Mouse (Mus musculus) neural tube, embryonic 14.5 days (tissue): ENCODE results near the gene Ddi2. TPM values are rescaled to one million over a fixed set of nuclear protein-coding genes. Genes with fewer than 3 reads are reported as not detected.

ENCODE experiments used
- ATAC-seq: fragments of 200-750 bp; cut with Nextera tagmentation; 2 replicates; pipeline ENCODE4 v1.8.0; 2017; ENCODE audit warnings: low read depth, mild to moderate bottlenecking, moderate TSS enrichment, moderate library complexity
- H3K27ac ChIP-seq: fragments of 300-500 bp; sonication (generic); 2 replicates; pipeline ENCODE4 v1.5.1; 2014; ENCODE audit warnings: low read depth, mild to moderate bottlenecking, control low read depth, low read length, moderate library complexity, mixed read lengths
- H3K27me3 ChIP-seq: fragments of 300-500 bp; sonication (generic); 2 replicates; pipeline ENCODE4 v1.6.1; 2014; ENCODE audit warnings: low read length; ENCODE audit not compliant: control insufficient read depth, insufficient read depth
- H3K36me3 ChIP-seq: fragments of 300-500 bp; sonication (generic); 2 replicates; pipeline ENCODE4 v1.6.1; 2014; ENCODE audit warnings: low read length, mixed read lengths; ENCODE audit not compliant: control insufficient read depth, insufficient read depth
- H3K4me1 ChIP-seq: fragments of 300-500 bp; sonication (generic); 2 replicates; pipeline ENCODE4 v1.6.1; 2014; ENCODE audit warnings: low read length; ENCODE audit not compliant: control insufficient read depth, insufficient read depth
- H3K4me2 ChIP-seq: fragments of 300-500 bp; sonication (generic); 2 replicates; pipeline ENCODE4 v1.6.1; 2014; ENCODE audit warnings: mild to moderate bottlenecking, low read depth, low read length, control low read depth
- H3K4me3 ChIP-seq: fragments of 300-500 bp; sonication (generic); 2 replicates; pipeline ENCODE4 v1.5.1; 2014; ENCODE audit warnings: low read depth, low read length, control low read depth, mixed read lengths
- H3K9ac ChIP-seq: fragments of 300-500 bp; sonication (generic); replicated peaks from 2 replicates; pipeline ENCODE4 v1.6.1; 2014; ENCODE audit warnings: low read depth, mild to moderate bottlenecking, control low read depth, low read length, mixed read lengths
- H3K9me3 ChIP-seq: fragments of 300-500 bp; sonication (generic); 2 replicates; pipeline ENCODE4 v1.6.1; 2016; ENCODE audit warnings: low read length; ENCODE audit not compliant: control insufficient read depth
- WGBS: fragments of 180-500 bp; shearing (Covaris S2); extraction: QIAGEN DNeasy Blood & Tissue Kit; methylation state at CpG from one replicate; pipeline ENCODE4 v1.1.7; 2014; 5-methylcytosine and 5-hydroxymethylcytosine counted together
- polyA plus RNA-seq: library from polyadenylated mRNA; unstranded; fragments of >200 nt; fragmentation: Nextera tagmentation; extraction: Ambion mirVana; gene quantifications from 2 replicates; pipeline ENCODE4 v1.2.1, GENCODE M21; 2014

Ddi2 gene
- polyA plus RNA-seq, 1 experiment from 2014 or later, result 11.5 TPM

DNA sequence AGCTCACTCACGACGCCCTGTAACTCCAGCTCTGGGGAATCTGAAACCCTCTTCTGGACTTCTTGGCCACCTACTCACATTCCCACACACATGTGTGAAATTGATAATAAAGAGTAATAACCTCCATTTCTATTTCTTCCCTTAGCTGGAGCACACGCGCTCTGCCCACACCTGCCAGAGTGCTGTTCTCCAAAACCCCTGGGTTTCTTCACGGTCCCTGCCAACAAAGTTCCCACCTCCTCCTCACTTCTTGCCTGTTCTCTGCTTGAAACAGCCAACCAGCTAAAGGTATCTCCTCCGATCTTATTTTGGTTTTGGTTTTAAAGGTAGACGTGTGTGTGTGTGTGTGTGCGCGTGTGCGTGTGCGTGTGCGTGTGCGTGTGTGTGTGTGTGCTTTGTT, 7.2 kb upstream of the Ddi2 start:
- no peak for ATAC-seq
- H3K27ac ChIP-seq, result no peak overlapping the region
- no peak overlapping the region for H3K4me2 ChIP-seq
- peaks cover 4% of the 10 kb centered on the region; the same call in 1 of the 2 replicates for H3K4me1 ChIP-seq
- H3K9ac ChIP-seq, result no peak overlapping the region
- H3K36me3 ChIP-seq, result no peaks in the 10 kb centered on the region
- H3K27me3 ChIP-seq, result no peaks in the 10 kb centered on the region
- H3K9me3 ChIP-seq, result no peaks in the 10 kb centered on the region
- WGBS, result 86% methylated on average over 13 of the region's 13 CpGs
- H3K4me3 ChIP-seq, result no peak overlapping the region

DNA sequence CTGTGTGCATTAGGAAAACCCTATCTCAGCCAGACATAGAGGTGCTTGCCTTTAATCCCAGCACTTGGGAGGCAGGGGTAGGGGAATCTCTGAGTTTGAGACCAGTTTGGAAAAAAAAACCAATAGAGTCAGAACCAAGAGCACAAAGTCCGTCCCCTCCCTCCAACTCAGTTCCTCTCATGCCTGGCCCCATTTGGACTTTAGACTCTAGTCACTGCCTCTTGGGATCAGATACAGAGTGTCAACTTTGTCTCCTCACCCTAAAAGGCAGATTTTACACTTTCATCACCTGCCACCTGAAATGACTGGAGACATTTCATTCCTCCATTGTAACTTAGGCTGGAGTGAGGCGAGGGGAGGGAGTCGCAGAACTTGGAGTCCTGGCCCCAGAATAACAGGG, 6.0 kb upstream of the Ddi2 start:
- Histone ChIP-seq H3K36me3 (no peaks in the 10 kb centered on the region), H3K27me3 (no peaks in the 10 kb centered on the region), H3K9ac (no peak overlapping the region), H3K27ac (no peak overlapping the region), H3K9me3 (no peaks in the 10 kb centered on the region), H3K4me2 (no peak overlapping the region), H3K4me1 (no peaks in the 10 kb centered on the region), H3K4me3 (no peak overlapping the region)
- no peak for ATAC-seq
- 76% methylated on average over 3 of the region's 3 CpGs for WGBS

GRCm38 (mm10) chr4:141725738-141726137, 2.5 kb upstream of the Ddi2 start:
- WGBS, result 72% methylated on average over 3 of the region's 3 CpGs
- no peak for ATAC-seq
- Histone ChIP-seq H3K9ac (no peak overlapping the region), H3K9me3 (no peaks in the 10 kb centered on the region), H3K4me1 (peaks cover 17% of the 10 kb centered on the region), H3K27me3 (no peaks in the 10 kb centered on the region), H3K4me3 (no peak overlapping the region), H3K36me3 (no peaks in the 10 kb centered on the region), H3K4me2 (no peak overlapping the region), H3K27ac (no peak overlapping the region)

- Histone ChIP-seq H3K36me3 (no peaks in the 10 kb centered on the region), H3K9me3 (no peaks in the 10 kb centered on the region), H3K4me2 (no peak overlapping the region), H3K27me3 (no peaks in the 10 kb centered on the region), H3K4me3 (no peak overlapping the region), H3K9ac (no peak overlapping the region), H3K27ac (no peak overlapping the region), H3K4me1 (peaks cover 17% of the 10 kb centered on the region)
- ATAC-seq, result no peak
- 88% methylated on average over 5 of the region's 5 CpGs for WGBS
Observed at GRCm38 (mm10) chr4:141725277-141725676, 2.1 kb upstream of the Ddi2 start.

- WGBS, result 58% methylated on average over 11 of the region's 11 CpGs
- Histone ChIP-seq H3K9me3 (no peaks in the 10 kb centered on the region), H3K27me3 (no peaks in the 10 kb centered on the region), H3K4me2 (no peak overlapping the region), H3K36me3 (no peaks in the 10 kb centered on the region), H3K4me1 (peaks cover 17% of the 10 kb centered on the region), H3K4me3 (no peak overlapping the region), H3K27ac (no peak overlapping the region), H3K9ac (no peak overlapping the region)
- no peak for ATAC-seq
Observed at GRCm38 (mm10) chr4:141724594-141724993, 1.4 kb upstream of the Ddi2 start.

GRCm38 (mm10) chr4:141723673-141724068, 452 bp upstream of the Ddi2 start:
- peak; percentile 84 for ATAC-seq
- H3K36me3 ChIP-seq, result no peaks in the 10 kb centered on the region
- H3K9ac ChIP-seq, result peak overlapping the region; percentile 90
- H3K27ac ChIP-seq, result peak overlapping the region; percentile 91; the same call in 1 of the 2 replicates
- 8% methylated on average over 13 of the region's 13 CpGs for WGBS
- H3K4me2 ChIP-seq, result peak overlapping the region; percentile 84
- no peaks in the 10 kb centered on the region for H3K9me3 ChIP-seq
- peak overlapping the region; percentile 99 for H3K4me3 ChIP-seq
- H3K4me1 ChIP-seq, result peaks cover 17% of the 10 kb centered on the region
- H3K27me3 ChIP-seq, result no peaks in the 10 kb centered on the region

- Histone ChIP-seq H3K9ac (no peak overlapping the region), H3K36me3 (no peaks in the 10 kb centered on the region), H3K4me2 (peak overlapping the region; percentile 84), H3K27me3 (no peaks in the 10 kb centered on the region), H3K27ac (no peak overlapping the region), H3K4me3 (peak overlapping the region; percentile 99), H3K9me3 (no peaks in the 10 kb centered on the region), H3K4me1 (peaks cover 17% of the 10 kb centered on the region)
- WGBS, result 75% methylated on average over 6 of the region's 6 CpGs
- no peak for ATAC-seq
Observed at GRCm38 (mm10) chr4:141721961-141722360, 1.3 kb downstream of the Ddi2 start.

DNA sequence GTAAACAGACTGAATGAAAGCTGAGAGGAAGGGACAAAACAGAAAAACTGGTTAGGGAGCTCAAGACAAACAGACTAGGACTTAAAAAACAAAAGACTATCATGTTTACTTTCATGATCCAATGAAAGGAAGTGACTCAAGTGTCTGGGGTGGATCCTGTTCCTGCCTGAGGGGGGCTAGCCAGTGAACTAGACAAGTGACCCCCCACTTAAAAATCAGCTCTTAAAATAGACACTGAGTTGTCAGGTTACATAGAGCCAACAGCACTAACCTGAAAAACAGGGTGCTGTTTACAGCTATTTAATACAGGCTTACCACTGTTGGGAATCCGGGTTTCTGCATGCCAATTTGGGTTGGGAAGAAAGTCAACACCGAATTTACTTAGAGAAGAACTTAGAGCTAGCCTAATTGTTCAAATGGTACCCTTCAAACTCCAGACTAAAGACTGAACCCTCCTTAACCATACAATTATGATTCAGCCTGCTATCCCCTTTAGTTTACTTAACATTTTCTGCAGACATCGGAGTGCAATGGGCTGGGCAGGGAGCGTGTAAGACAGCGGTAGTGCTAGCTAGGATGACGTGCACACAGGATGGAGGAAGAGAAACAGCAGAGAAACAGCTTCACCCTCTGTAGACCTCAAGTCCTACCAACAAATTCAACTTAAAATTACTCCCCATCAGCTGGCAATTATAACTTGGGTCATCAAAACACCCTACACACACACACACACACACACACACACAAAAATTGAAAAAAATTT, 2.3 kb downstream of the Ddi2 start:
- 87% methylated on average over 6 of the region's 6 CpGs for WGBS
- Histone ChIP-seq H3K4me1 (peaks cover 17% of the 10 kb centered on the region), H3K27ac (no peak overlapping the region), H3K4me2 (no peak overlapping the region), H3K9me3 (no peaks in the 10 kb centered on the region), H3K4me3 (no peak overlapping the region), H3K36me3 (no peaks in the 10 kb centered on the region), H3K27me3 (no peaks in the 10 kb centered on the region), H3K9ac (no peak overlapping the region)
- no peak for ATAC-seq

- no peak for ATAC-seq
- Histone ChIP-seq H3K27me3 (no peaks in the 10 kb centered on the region), H3K9ac (no peak overlapping the region), H3K36me3 (no peaks in the 10 kb centered on the region), H3K4me1 (peaks cover 17% of the 10 kb centered on the region), H3K9me3 (no peaks in the 10 kb centered on the region), H3K4me3 (no peak overlapping the region), H3K27ac (no peak overlapping the region), H3K4me2 (no peak overlapping the region)
- 96% methylated on average over 1 of the region's 1 CpGs for WGBS
Observed at GRCm38 (mm10) chr4:141719304-141719703, 3.9 kb downstream of the Ddi2 start.
